Mouse (Mus musculus): Measurements from ENCODE around the gene C1qtnf5. TPM values are rescaled to one million over a fixed set of nuclear protein-coding genes. Genes with fewer than 3 reads are reported as not detected.
A peak's percentile ranks its signal among the peaks of the same experiment; 100 is the strongest.

The C1qtnf5 gene
- 1 to 10 TPM; 1.6 to 4.2 (median 3.0) TPM for total RNA-seq (2022)

DNA sequence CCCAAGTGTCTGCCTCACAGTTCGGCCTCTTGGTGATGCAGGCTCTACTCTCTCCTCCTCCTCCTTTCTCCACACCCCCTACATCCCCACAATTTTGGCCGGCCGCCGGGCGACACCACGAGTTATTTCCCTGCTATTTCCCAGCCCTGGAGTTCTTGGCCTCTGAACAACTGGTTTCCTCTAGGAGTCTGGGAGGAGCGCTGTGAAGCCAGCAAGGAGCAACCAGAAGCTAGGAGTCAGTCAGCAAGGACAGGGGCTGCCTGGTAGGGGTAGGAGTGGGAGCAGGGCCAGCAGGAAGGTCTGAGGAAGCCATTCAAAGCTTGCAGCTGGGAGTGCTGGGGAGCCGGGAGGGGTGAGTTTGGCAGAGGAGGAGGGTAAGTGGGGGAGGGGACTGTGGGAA is at the start of gene C1qtnf5:
Gene C1qtnf5, plus strand, starts transcription at position 136 of the 400 bp plus-strand sequence.
- peak; percentile 73 to 87 for DNase-seq (ENCODE audit: low spot score in 2 of 2)

GRCm38 (mm10) chr9:44058606-44059005 is 48.4 kb upstream of the C1qtnf5 start:
- DNase-seq (ENCODE audit: low spot score in 2 of 2): no peak

DNA sequence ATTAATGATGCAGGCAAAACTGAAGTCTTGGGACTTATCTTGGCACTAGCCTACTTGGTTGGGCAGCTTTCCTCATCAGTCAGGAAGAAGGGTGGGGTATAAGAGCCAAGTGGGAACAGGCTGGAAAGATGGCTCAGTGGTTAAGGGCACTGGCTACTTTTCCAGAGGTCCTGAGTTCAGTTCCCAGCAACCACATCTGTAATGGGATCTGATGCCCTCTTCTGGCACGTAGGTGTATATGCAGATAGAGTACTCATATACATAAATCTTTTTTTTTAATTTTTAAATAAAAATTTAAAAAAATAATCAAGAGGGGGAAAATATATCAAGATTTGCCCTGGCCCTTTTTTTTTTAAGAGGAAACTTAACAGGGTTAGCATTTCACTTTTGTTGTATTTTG is 41.9 kb upstream of the C1qtnf5 start:
- DNase-seq (ENCODE audit: low spot score in 2 of 2): no peak

DNA sequence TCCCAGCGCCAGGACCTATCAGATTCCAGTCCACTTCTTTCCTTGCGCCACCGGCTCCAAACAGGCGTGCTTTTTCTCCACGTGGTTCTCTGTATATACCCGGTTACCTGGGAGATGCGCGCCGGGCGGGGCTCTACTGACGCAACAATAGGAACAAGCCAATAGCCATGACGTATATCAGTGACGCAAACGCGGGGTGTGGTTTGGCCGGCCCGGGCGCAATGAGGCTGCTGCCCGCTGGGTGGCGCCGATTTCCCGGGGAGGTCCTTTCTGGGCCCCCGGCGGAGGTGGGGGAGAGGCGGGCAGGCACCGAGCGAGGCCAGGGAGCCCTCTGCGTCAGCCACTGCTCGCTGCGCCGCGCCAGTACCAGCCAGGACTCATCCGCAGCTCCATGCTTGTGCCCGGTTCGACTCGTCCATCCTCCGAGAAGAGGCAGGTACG is 40.2 kb upstream of the C1qtnf5 start, which contains the start of gene Usp2:
Gene Usp2, plus strand, starts transcription at position 237 of the 441 bp plus-strand sequence.
- peak; percentile 99 to 100 for DNase-seq (ENCODE audit: low spot score in 2 of 2)

DNA sequence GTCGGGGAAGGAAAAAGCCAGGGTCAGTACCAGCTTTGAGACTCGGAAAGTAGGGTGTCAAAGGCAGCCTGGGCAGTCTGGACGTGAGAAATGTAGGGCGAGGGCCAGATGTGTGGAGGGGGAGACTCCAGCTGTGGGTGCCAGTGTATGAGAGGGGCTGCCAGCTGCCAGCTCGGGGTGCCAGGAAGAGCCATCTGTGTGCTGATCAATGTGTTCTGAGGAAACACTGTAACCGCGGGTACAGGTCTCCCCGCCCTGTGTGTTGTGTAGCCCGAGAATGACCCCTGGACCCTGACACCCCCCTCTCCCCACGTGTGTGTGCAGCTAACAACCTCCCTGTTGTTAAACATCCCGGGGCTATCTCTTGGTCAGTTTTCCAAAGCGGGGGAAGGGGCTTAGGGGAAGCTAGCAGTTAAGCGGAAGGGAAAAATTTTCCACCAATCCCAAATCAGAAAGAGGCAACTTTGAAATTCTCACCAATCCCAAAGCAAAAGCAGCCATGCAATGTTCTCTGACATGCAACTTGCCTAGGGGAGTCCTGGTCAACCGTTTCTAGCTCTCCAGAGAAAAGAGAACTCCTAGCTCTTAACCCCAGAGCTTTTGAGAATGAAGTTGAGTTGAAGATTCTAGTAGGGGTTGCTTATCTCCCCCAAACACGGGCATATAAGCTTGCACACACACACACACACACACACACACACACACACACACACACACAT is 39.6 kb upstream of the C1qtnf5 start:
- DNase-seq (ENCODE audit: low spot score in 2 of 2): no peak

GRCm38 (mm10) chr9:44067960-44068330 is 39.1 kb upstream of the C1qtnf5 start:
- no peak for DNase-seq (ENCODE audit: low spot score in 2 of 2)

GRCm38 (mm10) chr9:44069252-44069651 is 37.8 kb upstream of the C1qtnf5 start:
- peak in 1 of 2 experiments; percentile 55 for DNase-seq (ENCODE audit: low spot score in 2 of 2)

- no peak for DNase-seq (ENCODE audit: low spot score in 2 of 2)
Measured at GRCm38 (mm10) chr9:44070113-44070843, 36.8 kb upstream of the C1qtnf5 start.

GRCm38 (mm10) chr9:44070844-44071231 is 36.2 kb upstream of the C1qtnf5 start:
- peak in 1 of 2 experiments; percentile 52 for DNase-seq (ENCODE audit: low spot score in 2 of 2)

GRCm38 (mm10) chr9:44071914-44072598 is 35.0 kb upstream of the C1qtnf5 start:
- no peak for DNase-seq (ENCODE audit: low spot score in 2 of 2)

- DNase-seq (ENCODE audit: low spot score in 2 of 2): peak; percentile 70 to 78
Measured at GRCm38 (mm10) chr9:44072599-44072915, 34.5 kb upstream of the C1qtnf5 start.

- DNase-seq (ENCODE audit: low spot score in 2 of 2): peak in 1 of 2 experiments; percentile 59
Measured at GRCm38 (mm10) chr9:44073115-44073514, 33.9 kb upstream of the C1qtnf5 start.

GRCm38 (mm10) chr9:44074395-44075275 is 32.4 kb upstream of the C1qtnf5 start:
- peak in 1 of 2 experiments; percentile 49 for DNase-seq (ENCODE audit: low spot score in 2 of 2)

DNA sequence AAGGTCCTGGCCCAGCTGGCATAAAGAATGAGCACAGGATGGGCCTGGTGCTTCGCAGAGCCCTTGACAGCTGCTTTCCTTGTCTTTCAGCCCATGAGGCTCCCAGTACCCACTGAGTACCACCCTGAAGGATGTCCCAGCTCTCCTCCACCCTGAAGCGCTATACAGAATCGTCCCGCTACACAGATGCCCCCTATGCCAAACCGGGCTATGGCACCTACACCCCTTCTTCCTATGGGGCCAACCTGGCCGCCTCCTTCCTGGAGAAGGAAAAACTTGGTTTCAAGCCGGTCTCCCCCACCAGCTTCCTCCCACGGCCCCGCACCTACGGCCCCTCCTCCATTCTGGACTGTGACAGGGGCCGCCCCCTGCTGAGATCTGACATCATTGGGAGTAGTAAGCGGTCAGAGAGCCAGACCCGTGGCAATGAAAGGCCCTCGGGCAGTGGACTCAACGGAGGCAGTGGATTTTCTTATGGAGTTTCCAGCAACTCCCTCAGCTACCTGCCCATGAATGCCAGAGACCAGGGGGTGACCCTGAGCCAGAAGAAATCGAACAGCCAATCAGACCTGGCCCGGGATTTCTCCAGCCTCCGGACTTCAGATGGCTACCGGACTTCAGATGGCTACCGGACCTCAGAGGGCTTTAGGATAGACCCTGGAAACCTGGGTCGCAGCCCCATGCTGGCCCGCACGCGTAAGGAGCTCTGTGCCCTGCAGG is 31.6 kb upstream of the C1qtnf5 start:
- peak in 1 of 2 experiments; percentile 9 for DNase-seq (ENCODE audit: low spot score in 2 of 2)

DNA sequence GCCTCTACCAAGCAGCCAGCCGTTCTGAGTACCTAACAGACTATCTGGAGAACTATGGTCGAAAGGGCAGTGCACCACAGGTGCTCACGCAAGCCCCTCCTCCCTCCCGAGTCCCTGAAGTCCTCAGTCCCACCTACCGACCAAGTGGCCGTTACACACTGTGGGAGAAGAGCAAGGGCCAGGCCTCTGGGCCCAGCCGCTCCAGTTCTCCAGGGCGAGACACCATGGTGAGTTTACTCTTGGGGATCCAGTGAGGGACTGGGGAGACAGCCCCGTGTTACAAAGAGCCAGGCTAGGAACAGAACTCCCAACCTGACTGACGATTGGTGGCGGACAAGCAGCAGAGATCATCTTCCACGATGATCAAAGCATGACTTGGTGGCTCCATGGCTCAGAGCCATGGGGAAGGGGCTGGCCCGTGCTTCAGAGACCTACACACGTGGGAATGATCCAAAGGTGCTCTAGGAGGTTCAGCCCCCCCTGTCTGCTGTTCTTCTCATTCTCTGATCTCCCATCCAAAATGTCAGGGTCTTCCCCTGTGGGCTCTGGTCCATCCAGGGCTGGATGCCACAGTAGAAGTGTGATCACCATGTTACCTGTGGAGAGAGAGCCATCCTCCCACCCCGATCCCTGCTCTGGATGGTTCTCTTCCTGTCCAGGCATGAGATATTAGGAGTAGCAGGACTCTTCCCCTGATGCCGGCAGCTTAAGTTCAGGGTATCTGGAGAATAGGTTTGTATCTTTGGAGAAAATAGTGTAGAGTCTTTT is 30.9 kb upstream of the C1qtnf5 start:
- peak in 1 of 2 experiments; percentile 3 for DNase-seq (ENCODE audit: low spot score in 2 of 2)

DNA sequence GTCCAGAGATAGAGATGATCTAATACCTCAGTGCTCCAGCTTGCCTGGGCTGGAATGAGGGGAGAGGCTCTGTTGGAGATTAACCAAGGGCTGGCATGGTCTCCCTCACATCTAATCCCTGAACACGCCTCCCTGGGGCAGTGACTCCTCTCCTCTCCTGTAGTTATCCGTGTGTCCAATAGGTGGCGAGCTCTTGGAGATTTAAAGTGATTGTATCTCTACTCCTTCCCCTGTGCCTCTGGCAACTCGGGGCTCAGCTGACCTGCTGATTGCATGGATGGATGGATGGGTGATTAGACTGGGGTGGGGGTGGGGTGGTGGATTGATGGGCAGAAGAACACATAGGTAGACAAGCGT is 30.3 kb upstream of the C1qtnf5 start:
- peak; percentile 83 to 88 for DNase-seq (ENCODE audit: low spot score in 2 of 2)

DNA sequence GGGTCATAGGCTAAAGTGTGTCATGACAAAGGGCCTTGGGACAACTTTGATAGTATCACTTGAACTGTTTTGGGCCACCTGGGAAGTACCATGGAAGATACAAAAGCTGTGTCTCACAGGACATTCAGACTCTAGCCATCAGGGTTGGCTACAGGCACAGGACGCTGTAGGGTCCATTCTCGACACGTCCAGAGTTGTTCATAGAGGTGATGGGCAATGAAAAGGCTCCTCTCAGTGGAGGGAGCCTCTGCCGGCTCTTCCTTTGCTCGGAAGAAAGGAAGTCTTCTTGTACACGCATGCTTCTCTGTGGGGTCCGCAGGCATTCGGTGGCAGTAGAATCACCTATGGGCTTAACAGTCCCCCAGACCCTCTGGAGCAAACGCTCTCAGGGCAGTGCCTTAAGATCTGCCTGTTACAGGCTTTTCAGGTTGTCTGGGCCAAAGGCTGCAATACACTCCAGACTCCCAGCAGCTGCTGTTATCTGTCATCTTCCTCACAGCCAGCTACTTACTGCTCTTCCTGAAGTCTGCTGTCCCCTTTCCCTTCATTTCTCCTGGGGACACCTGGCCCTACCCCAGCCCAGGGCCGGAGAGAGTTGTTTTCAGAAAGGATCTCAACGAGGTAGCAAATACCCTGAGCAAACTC is 29.7 kb upstream of the C1qtnf5 start:
- DNase-seq (ENCODE audit: low spot score in 2 of 2): peak in 1 of 2 experiments; percentile 3

- DNase-seq (ENCODE audit: low spot score in 2 of 2): peak; percentile 21 to 26
Measured at GRCm38 (mm10) chr9:44078136-44078797, 28.8 kb upstream of the C1qtnf5 start.

Data from gastrocnemius, adult 8-10 months (tissue).